Mouse (Mus musculus) CD4-positive, CD25-positive, alpha-beta regulatory T cell, adult 9 weeks (primary cell): Measurements from ENCODE around the gene Tmem253. TPM values are rescaled to one million over a fixed set of nuclear protein-coding genes. Genes with fewer than 3 reads are reported as not detected.

ENCODE experiments used
- polyA plus RNA-seq: library from polyadenylated mRNA; unstranded; fragments of 100-300 nt; shearing (Covaris generic); gene quantifications from one replicate; pipeline ENCODE4 v1.2.1, GENCODE M21; 2017

The Tmem253 gene
- polyA plus RNA-seq: not detected

GRCm38 (mm10) chr14:52015445-52016100 lies at the start of gene Tmem253:
Tmem253 (plus strand) TSS chr14:52015658.

GRCm38 (mm10) chr14:51984247-51985231 lies 30.9 kb upstream of the Tmem253 start, which contains the start of gene Arhgef40:
Arhgef40 (plus strand) TSS chr14:51984719.

GRCm38 (mm10) chr14:52020486-52021137 lies 5.2 kb downstream of the Tmem253 start, which contains the start of gene Zfp219:
Zfp219 (minus strand) TSS chr14:52020733.

GRCm38 (mm10) chr14:52042359-52042758 lies 26.9 kb downstream of the Tmem253 start, which contains the start of gene Olfr221:
Olfr221 (minus strand) TSS chr14:52042459.

Other genes starting within 250 kb of the Tmem253 start
- not detected for gene Ang4, start 242.1 kb upstream of the Tmem253 start, polyA plus RNA-seq
- not detected for gene AY358078, start 215.6 kb upstream of the Tmem253 start, polyA plus RNA-seq
- gene Ear6, start 162.0 kb upstream of the Tmem253 start, polyA plus RNA-seq: not detected
- gene Mettl17, start 130.8 kb upstream of the Tmem253 start, polyA plus RNA-seq: 124 TPM
- gene Slc39a2, start 122.8 kb upstream of the Tmem253 start, polyA plus RNA-seq: 0.50 TPM
- 50.3 TPM for gene Ndrg2, start 101.5 kb upstream of the Tmem253 start, polyA plus RNA-seq
- not detected for gene Tppp2, start 97.2 kb upstream of the Tmem253 start, polyA plus RNA-seq
- not detected for gene Rnase13, start 92.9 kb upstream of the Tmem253 start, polyA plus RNA-seq
- 1.3 TPM for gene Arhgef40, start 30.9 kb upstream of the Tmem253 start, polyA plus RNA-seq
- 4.4 TPM for gene Zfp219, start 5.1 kb downstream of the Tmem253 start, polyA plus RNA-seq
- not detected for gene Olfr221, start 26.8 kb downstream of the Tmem253 start, polyA plus RNA-seq
- 478 TPM for gene Hnrnpc, start 88.4 kb downstream of the Tmem253 start, polyA plus RNA-seq
- 6.6 TPM for gene Rpgrip1, start 95.0 kb downstream of the Tmem253 start, polyA plus RNA-seq
- gene Supt16, start 181.8 kb downstream of the Tmem253 start, polyA plus RNA-seq: 31.0 TPM
- 56.7 TPM for gene Chd8, start 242.1 kb downstream of the Tmem253 start, polyA plus RNA-seq